Mouse (Mus musculus) adrenal gland (tissue): Measurements from ENCODE around the gene Wwc2.

Experiments
- intact Hi-C: fragments of 180-260 bp; cut with DNase I; formaldehyde crosslinking; loops from one replicate; pipeline ENCODE4 v1.15.1; 2025

Wwc2 gene

GRCm38 (mm10) chr8:47943049-47943448 is 47.7 kb downstream of the Wwc2 start:
- intact Hi-C loops: no loop called here

- intact Hi-C loops: no loop called here
Observed at GRCm38 (mm10) chr8:47941028-47941427, 49.7 kb downstream of the Wwc2 start.

GRCm38 (mm10) chr8:47939933-47940870 is 50.5 kb downstream of the Wwc2 start:
- intact Hi-C loops: no loop called here

- intact Hi-C loops: no loop called here
Observed at GRCm38 (mm10) chr8:47939217-47939616, 51.5 kb downstream of the Wwc2 start.

- intact Hi-C loops: no loop called here
Observed at GRCm38 (mm10) chr8:47936386-47936785, 54.3 kb downstream of the Wwc2 start.

- intact Hi-C loops: no loop called here
Observed at GRCm38 (mm10) chr8:47935461-47935860, 55.3 kb downstream of the Wwc2 start.

- intact Hi-C loops: loop anchor here (5.0 kb wide), 1 partner anchor 51 kb away; no protein-coding TSS in a partner anchor
Observed at GRCm38 (mm10) chr8:47933087-47933486, 57.6 kb downstream of the Wwc2 start.

GRCm38 (mm10) chr8:47932028-47932790 is 58.5 kb downstream of the Wwc2 start:
- intact Hi-C loops: loop anchor here (5.0 kb wide), 1 partner anchor 50 kb away; no protein-coding TSS in a partner anchor

- intact Hi-C loops: loop anchor here (5.0 kb wide), 1 partner anchor 49 kb away; no protein-coding TSS in a partner anchor
Observed at GRCm38 (mm10) chr8:47931371-47931770, 59.4 kb downstream of the Wwc2 start.

- intact Hi-C loops: loop anchor here (5.0 kb wide), 1 partner anchor 47 kb away; no protein-coding TSS in a partner anchor
Observed at GRCm38 (mm10) chr8:47929615-47930014, 61.1 kb downstream of the Wwc2 start.

GRCm38 (mm10) chr8:47928604-47929185 is 62.0 kb downstream of the Wwc2 start:
- intact Hi-C loops: no loop called here

GRCm38 (mm10) chr8:47924921-47925320 is 65.8 kb downstream of the Wwc2 start:
- intact Hi-C loops: no loop called here

GRCm38 (mm10) chr8:47922816-47923215 is 67.9 kb downstream of the Wwc2 start:
- intact Hi-C loops: no loop called here

GRCm38 (mm10) chr8:47922011-47922410 is 68.7 kb downstream of the Wwc2 start:
- intact Hi-C loops: no loop called here

- intact Hi-C loops: no loop called here
Observed at GRCm38 (mm10) chr8:47920575-47921144, 70.1 kb downstream of the Wwc2 start.

GRCm38 (mm10) chr8:47917060-47918035 is 73.4 kb downstream of the Wwc2 start:
- intact Hi-C loops: no loop called here

- intact Hi-C loops: no loop called here
Observed at GRCm38 (mm10) chr8:47915521-47915920, 75.2 kb downstream of the Wwc2 start.

GRCm38 (mm10) chr8:47914946-47915345 is 75.8 kb downstream of the Wwc2 start:
- intact Hi-C loops: no loop called here

- intact Hi-C loops: no loop called here
Observed at GRCm38 (mm10) chr8:47914161-47914560, 76.6 kb downstream of the Wwc2 start.

- intact Hi-C loops: no loop called here
Observed at GRCm38 (mm10) chr8:47913621-47914020, 77.1 kb downstream of the Wwc2 start.
